ENCODE assay signal across 8 mouse cellular contexts in genomic region chr9:37530888-37531705, GRCm38 (mm10). TPM values are rescaled to one million over a fixed set of nuclear protein-coding genes. Genes with fewer than 3 reads are reported as not detected.
DNase-seq lines count a peak whose midpoint lies in the region; ATAC-seq and TF ChIP-seq lines count a peak whose summit lies in the region.

No protein-coding gene starts in this region.

- peaks cover 62% of the 10 kb centered on the region for H3K27me3 ChIP-seq in forebrain, embryonic 13.5 days
- peaks cover 32% of the 10 kb centered on the region for H3K27me3 ChIP-seq in hindbrain, postnatal 0 days (ENCODE audit: insufficient read depth, low read length)
- H3K27me3 ChIP-seq in liver, embryonic 12.5 days (replicated peaks), result peaks cover 68% of the 10 kb centered on the region
- peaks cover 28% of the 10 kb centered on the region for H3K27me3 ChIP-seq in midbrain, postnatal 0 days (ENCODE audit: insufficient read depth, low read length)

- peak overlapping the region; percentile 33 for H3K4me3 ChIP-seq in forebrain, embryonic 13.5 days
- peak overlapping the region; percentile 40 for H3K4me3 ChIP-seq in hindbrain, postnatal 0 days (ENCODE audit: low read length)
- peak overlapping the region; percentile 38 for H3K4me3 ChIP-seq in liver, embryonic 12.5 days
- peak overlapping the region; percentile 35 for H3K4me3 ChIP-seq in midbrain, postnatal 0 days (ENCODE audit: low read depth, low read length)

- H3K27ac ChIP-seq in forebrain, embryonic 13.5 days, result no peak overlapping the region
- no peak overlapping the region for H3K27ac ChIP-seq in hindbrain, postnatal 0 days
- H3K27ac ChIP-seq in liver, embryonic 12.5 days, result 0 out of 2 replicates have a peak overlapping the region, but pooled peaks have one; percentile 8
- no peak overlapping the region for H3K27ac ChIP-seq in midbrain, postnatal 0 days (ENCODE audit: low read depth, low read length)

- ATAC-seq in forebrain, embryonic 13.5 days, result peak; percentile 78
- ATAC-seq in hindbrain, postnatal 0 days, result peak; percentile 74
- peak; percentile 48 for ATAC-seq in liver, embryonic 12.5 days
- ATAC-seq in midbrain, postnatal 0 days (ENCODE audit: low FRiP score), result peak; percentile 71; the same call in 1 of the 2 replicates
- no peak for ATAC-seq in inflammation-experienced regulatory T-cells, adult 6 months

- no peaks in the 10 kb centered on the region for H3K9me3 ChIP-seq in forebrain, embryonic 13.5 days (replicated peaks)
- no peaks in the 10 kb centered on the region for H3K9me3 ChIP-seq in hindbrain, postnatal 0 days (ENCODE audit: low read length)
- H3K9me3 ChIP-seq in liver, embryonic 12.5 days (replicated peaks), result no peaks in the 10 kb centered on the region
- no peaks in the 10 kb centered on the region for H3K9me3 ChIP-seq in midbrain, postnatal 0 days (ENCODE audit: low read length)

- H3K4me2 ChIP-seq in forebrain, embryonic 13.5 days, result peak overlapping the region; percentile 62
- peak overlapping the region; percentile 82 for H3K4me2 ChIP-seq in hindbrain, postnatal 0 days (ENCODE audit: low read depth, low read length)
- H3K4me2 ChIP-seq in liver, embryonic 12.5 days, result peak overlapping the region; percentile 62
- H3K4me2 ChIP-seq in midbrain, postnatal 0 days (ENCODE audit: low read depth, low read length, poor library complexity, severe bottlenecking), result peak overlapping the region; percentile 79

- H3K36me3 ChIP-seq in forebrain, embryonic 13.5 days (ENCODE audit: poor library complexity, severe bottlenecking), result 0 out of 2 replicates have a peak, but pooled peaks cover 4% of the 10 kb centered on the region
- H3K36me3 ChIP-seq in hindbrain, postnatal 0 days (ENCODE audit: insufficient read depth, low read length), result no peaks in the 10 kb centered on the region
- no peaks in the 10 kb centered on the region for H3K36me3 ChIP-seq in liver, embryonic 12.5 days
- 0 out of 2 replicates have a peak, but pooled peaks cover 9% of the 10 kb centered on the region for H3K36me3 ChIP-seq in midbrain, postnatal 0 days (ENCODE audit: insufficient read depth, low read length)

- peak; percentile 68 for TF ChIP-seq CTCF in hindbrain, postnatal 0 days (IDR thresholded peaks at IDR 0.05; ENCODE audit: low read depth)
- TF ChIP-seq CTCF in midbrain, postnatal 0 days (IDR thresholded peaks at IDR 0.05), result peak; percentile 60

- DNase-seq in ES-CJ7 (ENCODE audit: low read depth, low spot score), result peak; percentile 61
- DNase-seq in adrenal gland, postnatal 25 days, result peak; percentile 55
- DNase-seq in hindbrain, postnatal 0 days (ENCODE audit: low spot score), result peak; percentile 74
- DNase-seq in midbrain, postnatal 0 days (ENCODE audit: low spot score), result peak; percentile 69
- no peak for DNase-seq in adipocyte (ENCODE audit: low spot score)

- 2% methylated on average over 31 of the region's 31 CpGs for WGBS in forebrain, embryonic 13.5 days
- WGBS in hindbrain, postnatal 0 days, result 4% methylated on average over 31 of the region's 31 CpGs
- 7% methylated on average over 31 of the region's 31 CpGs for WGBS in liver, embryonic 12.5 days (ENCODE audit: insufficient replicate concordance)
- WGBS in midbrain, postnatal 0 days, result 3% methylated on average over 31 of the region's 31 CpGs

- peaks cover 27% of the 10 kb centered on the region for H3K4me1 ChIP-seq in forebrain, embryonic 13.5 days
- peaks cover 9% of the 10 kb centered on the region; the same call in 1 of the 2 replicates for H3K4me1 ChIP-seq in hindbrain, postnatal 0 days (ENCODE audit: insufficient read depth, low read length)
- H3K4me1 ChIP-seq in liver, embryonic 12.5 days, result peaks cover 32% of the 10 kb centered on the region
- H3K4me1 ChIP-seq in midbrain, postnatal 0 days (ENCODE audit: insufficient read depth, low read length), result peaks cover 11% of the 10 kb centered on the region; the same call in 1 of the 2 replicates

- H3K9ac ChIP-seq in forebrain, embryonic 13.5 days, result peak overlapping the region; percentile 56
- peak overlapping the region; percentile 40; the same call in 1 of the 2 replicates for H3K9ac ChIP-seq in hindbrain, postnatal 0 days (replicated peaks; ENCODE audit: low read length)
- 0 out of 2 replicates have a peak overlapping the region, but pooled peaks have one; percentile 33 for H3K9ac ChIP-seq in liver, embryonic 12.5 days
- H3K9ac ChIP-seq in midbrain, postnatal 0 days (replicated peaks; ENCODE audit: low read length, poor library complexity, severe bottlenecking), result no peak overlapping the region; the same call in 1 of the 2 replicates

RNA-seq across cellular contexts. Expression of gene Esam, which starts 3.2 kb away (rescaled TPM):
- 27.5 and 35.3 TPM in 2 replicates for total RNA-seq in adrenal gland, postnatal 25 days (2021)
- 29.7 and 31.5 TPM in 2 replicates for polyA plus RNA-seq in forebrain, embryonic 13.5 days (2015; fragmentation: Nextera tagmentation; extraction: Ambion mirVana)
- total RNA-seq in hindbrain, postnatal 0 days (2014; rRNA removed), result 34.2 and 43.7 TPM in 2 replicates
- 36.1 and 37.9 TPM in 2 replicates for polyA plus RNA-seq in hindbrain, postnatal 0 days (2015; fragmentation: Nextera tagmentation; extraction: Ambion mirVana)
- 22.0 and 22.8 TPM in 2 replicates for polyA plus RNA-seq in liver, embryonic 12.5 days (2016; fragmentation: Nextera tagmentation; extraction: Ambion mirVana)
- total RNA-seq in midbrain, postnatal 0 days (2014; rRNA removed), result 29.1 and 39.3 TPM in 2 replicates
- 35.1 and 38.6 TPM in 2 replicates for polyA plus RNA-seq in midbrain, postnatal 0 days (2015; fragmentation: Nextera tagmentation; extraction: Ambion mirVana)
- polyA plus RNA-seq in inflammation-experienced regulatory T-cells, adult 6 months (2017; shearing (Covaris generic)), result under 1 TPM in 1 of 3 experiments, not detected in 2; 0.69 TPM

RNA-seq across cellular contexts. Expression of gene Vsig2, which starts 8.0 kb away (rescaled TPM):
- total RNA-seq in adrenal gland, postnatal 25 days (2021), result 4.8 and 5.8 TPM in 2 replicates
- polyA plus RNA-seq in forebrain, embryonic 13.5 days (2015; fragmentation: Nextera tagmentation; extraction: Ambion mirVana), result 0.26 and 0.42 TPM in 2 replicates
- 3.0 and 3.9 TPM in 2 replicates for total RNA-seq in hindbrain, postnatal 0 days (2014; rRNA removed)
- 1.3 and 1.6 TPM in 2 replicates for polyA plus RNA-seq in hindbrain, postnatal 0 days (2015; fragmentation: Nextera tagmentation; extraction: Ambion mirVana)
- polyA plus RNA-seq in liver, embryonic 12.5 days (2016; fragmentation: Nextera tagmentation; extraction: Ambion mirVana), result 0.29 and 0.76 TPM in 2 replicates
- 0.90 and 6.1 TPM in 2 replicates for total RNA-seq in midbrain, postnatal 0 days (2014; rRNA removed)
- 1.6 and 1.7 TPM in 2 replicates for polyA plus RNA-seq in midbrain, postnatal 0 days (2015; fragmentation: Nextera tagmentation; extraction: Ambion mirVana)
- under 1 TPM in 1 of 3 experiments, not detected in 2; 0.54 TPM for polyA plus RNA-seq in inflammation-experienced regulatory T-cells, adult 6 months (2017; shearing (Covaris generic))

RNA-seq across cellular contexts. Expression of gene Nrgn, which starts 21.6 kb away (rescaled TPM):
- total RNA-seq in adrenal gland, postnatal 25 days (2021), result 0.86 and 1.4 TPM in 2 replicates
- polyA plus RNA-seq in forebrain, embryonic 13.5 days (2015; fragmentation: Nextera tagmentation; extraction: Ambion mirVana), result 2.0 and 4.5 TPM in 2 replicates
- 6.0 and 8.3 TPM in 2 replicates for total RNA-seq in hindbrain, postnatal 0 days (2014; rRNA removed)
- polyA plus RNA-seq in hindbrain, postnatal 0 days (2015; fragmentation: Nextera tagmentation; extraction: Ambion mirVana), result 11.9 and 15.4 TPM in 2 replicates
- polyA plus RNA-seq in liver, embryonic 12.5 days (2016; fragmentation: Nextera tagmentation; extraction: Ambion mirVana), result 20.6 and 23.4 TPM in 2 replicates
- total RNA-seq in midbrain, postnatal 0 days (2014; rRNA removed), result 35.7 and 58.1 TPM in 2 replicates
- polyA plus RNA-seq in midbrain, postnatal 0 days (2015; fragmentation: Nextera tagmentation; extraction: Ambion mirVana), result 80.4 and 80.6 TPM in 2 replicates
- 10 to 100 TPM in 1 of 3 experiments, under 1 TPM in 1, not detected in 1; 0.58 to 21.3 TPM for polyA plus RNA-seq in inflammation-experienced regulatory T-cells, adult 6 months (2017; shearing (Covaris generic))

RNA-seq across cellular contexts. Expression of gene Siae, which starts 24.4 kb away (rescaled TPM):
- total RNA-seq in adrenal gland, postnatal 25 days (2021), result 15.7 and 18.8 TPM in 2 replicates
- polyA plus RNA-seq in forebrain, embryonic 13.5 days (2015; fragmentation: Nextera tagmentation; extraction: Ambion mirVana), result 7.0 and 8.3 TPM in 2 replicates
- 9.7 and 18.7 TPM in 2 replicates for total RNA-seq in hindbrain, postnatal 0 days (2014; rRNA removed)
- polyA plus RNA-seq in hindbrain, postnatal 0 days (2015; fragmentation: Nextera tagmentation; extraction: Ambion mirVana), result 12.5 and 15.5 TPM in 2 replicates
- 5.6 and 5.7 TPM in 2 replicates for polyA plus RNA-seq in liver, embryonic 12.5 days (2016; fragmentation: Nextera tagmentation; extraction: Ambion mirVana)
- 15.2 and 15.8 TPM in 2 replicates for total RNA-seq in midbrain, postnatal 0 days (2014; rRNA removed)
- polyA plus RNA-seq in midbrain, postnatal 0 days (2015; fragmentation: Nextera tagmentation; extraction: Ambion mirVana), result 14.9 and 16.1 TPM in 2 replicates
- polyA plus RNA-seq in inflammation-experienced regulatory T-cells, adult 6 months (2017; shearing (Covaris generic)), result 10 to 100 TPM; 11.7 to 19.8 (median 13.9) TPM

RNA-seq across cellular contexts. Expression of gene Msantd2, which starts 42.0 kb away (rescaled TPM):
- 26.8 and 28.7 TPM in 2 replicates for total RNA-seq in adrenal gland, postnatal 25 days (2021)
- 32.3 and 38.1 TPM in 2 replicates for polyA plus RNA-seq in forebrain, embryonic 13.5 days (2015; fragmentation: Nextera tagmentation; extraction: Ambion mirVana)
- total RNA-seq in hindbrain, postnatal 0 days (2014; rRNA removed), result 20.0 and 34.0 TPM in 2 replicates
- 16.1 and 17.8 TPM in 2 replicates for polyA plus RNA-seq in hindbrain, postnatal 0 days (2015; fragmentation: Nextera tagmentation; extraction: Ambion mirVana)
- 11.3 and 11.8 TPM in 2 replicates for polyA plus RNA-seq in liver, embryonic 12.5 days (2016; fragmentation: Nextera tagmentation; extraction: Ambion mirVana)
- total RNA-seq in midbrain, postnatal 0 days (2014; rRNA removed), result 37.0 and 55.1 TPM in 2 replicates
- 20.5 and 21.1 TPM in 2 replicates for polyA plus RNA-seq in midbrain, postnatal 0 days (2015; fragmentation: Nextera tagmentation; extraction: Ambion mirVana)
- polyA plus RNA-seq in inflammation-experienced regulatory T-cells, adult 6 months (2017; shearing (Covaris generic)), result 10 to 100 TPM in 2 of 3 experiments, 1 to 10 TPM in 1; 5.3 to 16.0 (median 11.6) TPM

Comparison
In these comparisons a context has a peak if more than half of its experiments do, and no peak if none do; other contexts are left out.
1. RNA of gene Esam, which starts 3.2 kb away (polyA plus RNA-seq): 36.1 to 37.9 TPM in hindbrain, postnatal 0 days, 35.1 to 38.6 TPM in midbrain, postnatal 0 days, 29.7 to 31.5 TPM in forebrain, embryonic 13.5 days and 22.0 to 22.8 TPM in liver, embryonic 12.5 days; 0.69 TPM in inflammation-experienced regulatory T-cells, adult 6 months; every median in the first group is over 10 times any median in the second.
2. Peak in every context shown above with its lines, with median percentiles within 50 percentile points of each other: H3K4me2 ChIP-seq and H3K4me3 ChIP-seq.